ENCODE assay signal across 9 mouse cellular contexts in the genomic region with DNA sequence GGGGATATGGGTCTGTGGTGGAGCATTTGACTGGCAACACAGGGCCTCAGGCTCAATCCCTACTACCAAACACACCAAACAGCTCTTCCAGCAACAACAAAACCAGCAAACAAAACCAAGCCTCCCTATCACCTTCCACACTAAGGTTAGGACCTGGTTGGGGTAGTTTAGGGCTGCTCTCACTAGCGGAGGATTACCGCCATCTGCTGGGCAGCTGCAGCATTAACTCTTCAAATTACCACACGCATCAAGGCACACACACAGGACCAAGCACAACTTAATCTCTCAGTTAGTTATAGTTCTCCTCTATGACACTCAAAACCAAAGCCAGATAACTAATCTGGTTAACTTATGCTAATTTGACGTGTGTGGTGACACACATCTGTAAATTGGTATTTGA. TPM values are rescaled to one million over a fixed set of nuclear protein-coding genes. Genes with fewer than 3 reads are reported as not detected.
DNase-seq lines count a peak whose midpoint lies in the region; ATAC-seq and TF ChIP-seq lines count a peak whose summit lies in the region.
"Had no signal": no experiment of that assay in that cellular context is flagged by ENCODE, and none has a peak within 500 bp of the region (broad histone marks: within the 10 kb centered on the region; RNA-seq: fewer than 3 reads in every experiment).

No protein-coding gene starts in this region.

- H3K4me2 ChIP-seq in intestine, postnatal 0 days (replicated peaks; ENCODE audit: low read depth): no peak overlapping the region
- no peak overlapping the region for H3K4me2 ChIP-seq in intestine, embryonic 16.5 days (ENCODE audit: low read depth, low read length)
- H3K4me2 ChIP-seq in forebrain, embryonic 14.5 days (ENCODE audit: low read length): no peak overlapping the region
- H3K4me2 ChIP-seq: limb, embryonic 12.5 days had no signal

- peak; percentile 85 for TF ChIP-seq CTCF in intestine, postnatal 0 days (IDR thresholded peaks at IDR 0.05; ENCODE audit: low read depth)

- no peak for ATAC-seq in intestine, postnatal 0 days
- ATAC-seq in intestine, embryonic 16.5 days: no peak
- no peak for ATAC-seq in forebrain, embryonic 14.5 days

- no peaks in the 10 kb centered on the region for H3K36me3 ChIP-seq in intestine, postnatal 0 days (ENCODE audit: control insufficient read depth, insufficient read depth)
- no peaks in the 10 kb centered on the region for H3K36me3 ChIP-seq in intestine, embryonic 16.5 days (ENCODE audit: control insufficient read depth, insufficient read depth, low read length)
- no peaks in the 10 kb centered on the region for H3K36me3 ChIP-seq in forebrain, embryonic 14.5 days (ENCODE audit: control insufficient read depth, insufficient read depth, low read length)
- H3K36me3 ChIP-seq: limb, embryonic 12.5 days had no signal

- 9% methylated on average over 4 of the region's 4 CpGs for WGBS in intestine, postnatal 0 days
- WGBS in intestine, embryonic 16.5 days: 7% methylated on average over 4 of the region's 4 CpGs
- WGBS in forebrain, embryonic 14.5 days: 2% methylated on average over 4 of the region's 4 CpGs

- no peaks in the 10 kb centered on the region for H3K4me1 ChIP-seq in intestine, postnatal 0 days (replicated peaks; ENCODE audit: control insufficient read depth, insufficient read depth, low read length)
- 0 out of 2 replicates have a peak, but pooled peaks cover 6% of the 10 kb centered on the region for H3K4me1 ChIP-seq in intestine, embryonic 16.5 days (ENCODE audit: control insufficient read depth, insufficient read depth, low read length)
- 0 out of 2 replicates have a peak, but pooled peaks cover 2% of the 10 kb centered on the region for H3K4me1 ChIP-seq in forebrain, embryonic 14.5 days (ENCODE audit: control insufficient read depth, insufficient read depth, low read length)
- H3K4me1 ChIP-seq: limb, embryonic 12.5 days had no signal

- H3K27me3 ChIP-seq in intestine, postnatal 0 days (replicated peaks; ENCODE audit: control insufficient read depth, insufficient read depth, low read length): no peaks in the 10 kb centered on the region
- no peaks in the 10 kb centered on the region for H3K27me3 ChIP-seq in intestine, embryonic 16.5 days (replicated peaks; ENCODE audit: control insufficient read depth, insufficient read depth, low read length)
- H3K27me3 ChIP-seq in forebrain, embryonic 14.5 days (replicated peaks; ENCODE audit: control insufficient read depth, insufficient read depth, low read length): 0 out of 2 replicates have a peak, but pooled peaks cover 3% of the 10 kb centered on the region
- H3K27me3 ChIP-seq: limb, embryonic 12.5 days had no signal

- no peak overlapping the region for H3K27ac ChIP-seq in intestine, postnatal 0 days (ENCODE audit: low read depth, low read length)
- H3K27ac ChIP-seq in intestine, embryonic 16.5 days (ENCODE audit: low read length): no peak overlapping the region
- no peak overlapping the region for H3K27ac ChIP-seq in forebrain, embryonic 14.5 days (ENCODE audit: low read depth, low read length)
- H3K27ac ChIP-seq: limb, embryonic 12.5 days had no signal

- DNase-seq in MEL-GATA-1-ER (ENCODE audit: extremely low read depth, low read depth): peak; percentile 15
- peak; percentile 51 for DNase-seq in cerebellum, adult 11-12 months
- peak; percentile 70 for DNase-seq in forebrain, embryonic 14.5 days (ENCODE audit: low spot score)
- DNase-seq in kidney, postnatal 14 days: peak; percentile 58
- peak; percentile 47 for DNase-seq in lung, postnatal 10 days
- DNase-seq in spleen, postnatal 4 days (ENCODE audit: low spot score in 2 of 2): peak; percentile 36 to 74

- H3K9ac ChIP-seq in intestine, postnatal 0 days (ENCODE audit: low read depth, low read length): no peak overlapping the region
- no peak overlapping the region for H3K9ac ChIP-seq in intestine, embryonic 16.5 days (ENCODE audit: low read depth, low read length)
- no peak overlapping the region for H3K9ac ChIP-seq in forebrain, embryonic 14.5 days (ENCODE audit: low read length)
- H3K9ac ChIP-seq: limb, embryonic 12.5 days had no signal

- H3K4me3 ChIP-seq in intestine, postnatal 0 days (ENCODE audit: low read depth, low read length): no peak overlapping the region
- H3K4me3 ChIP-seq in intestine, embryonic 16.5 days (ENCODE audit: low read length): no peak overlapping the region
- H3K4me3 ChIP-seq in forebrain, embryonic 14.5 days (ENCODE audit: low read depth, low read length): no peak overlapping the region
- H3K4me3 ChIP-seq: limb, embryonic 12.5 days had no signal

- H3K9me3 ChIP-seq in intestine, postnatal 0 days (ENCODE audit: control insufficient read depth): no peaks in the 10 kb centered on the region
- no peaks in the 10 kb centered on the region for H3K9me3 ChIP-seq in intestine, embryonic 16.5 days (ENCODE audit: control insufficient read depth, low read length)
- H3K9me3 ChIP-seq in forebrain, embryonic 14.5 days (replicated peaks; ENCODE audit: control insufficient read depth, low read length): no peaks in the 10 kb centered on the region
- H3K9me3 ChIP-seq: limb, embryonic 12.5 days had no signal

RNA-seq across cellular contexts. Expression of gene Srsf12, which starts 4.1 kb away (rescaled TPM):
- polyA plus RNA-seq in intestine, postnatal 0 days (2015; fragmentation: Nextera tagmentation; extraction: Ambion mirVana): 1.5 and 2.0 TPM in 2 replicates
- polyA plus RNA-seq in intestine, embryonic 16.5 days (2015; fragmentation: Nextera tagmentation; extraction: Ambion mirVana): 4.7 and 5.2 TPM in 2 replicates
- 22.9 and 34.8 TPM in 2 replicates for polyA plus RNA-seq in forebrain, embryonic 14.5 days (2014; fragmentation: Nextera tagmentation; extraction: Ambion mirVana)

RNA-seq across cellular contexts. Expression of gene Pm20d2, which starts 15.1 kb away (rescaled TPM):
- 1.8 and 1.9 TPM in 2 replicates for polyA plus RNA-seq in intestine, postnatal 0 days (2015; fragmentation: Nextera tagmentation; extraction: Ambion mirVana)
- polyA plus RNA-seq in intestine, embryonic 16.5 days (2015; fragmentation: Nextera tagmentation; extraction: Ambion mirVana): 0.82 and 0.88 TPM in 2 replicates
- 2.0 and 2.5 TPM in 2 replicates for polyA plus RNA-seq in forebrain, embryonic 14.5 days (2014; fragmentation: Nextera tagmentation; extraction: Ambion mirVana)

Comparison
In these comparisons a context has a peak if more than half of its experiments do, and no peak if none do; other contexts are left out.
1. DNase-seq: peak in every context shown above with its lines; median percentile 70 in forebrain, embryonic 14.5 days; 58 in kidney, postnatal 14 days; 55 in spleen, postnatal 4 days; 51 in cerebellum, adult 11-12 months; 47 in lung, postnatal 10 days; 15 in MEL-GATA-1-ER.